Mouse (Mus musculus): ENCODE measurements around the gene Itgb2l. TPM values are rescaled to one million over a fixed set of nuclear protein-coding genes. Genes with fewer than 3 reads are reported as not detected.

Itgb2l gene
- polyA plus RNA-seq, 1 experiment from 2014 or later: 1.4 TPM

- H3K27ac ChIP-seq (ENCODE audit: low read length): no peak overlapping the region
- H3K9ac ChIP-seq (ENCODE audit: low read length): no peak overlapping the region
- ATAC-seq (ENCODE audit: insufficient read depth, low FRiP score): no peak
- H3K4me2 ChIP-seq (ENCODE audit: low read depth, low read length): no peak overlapping the region
- 64% methylated on average over 4 of the region's 4 CpGs for WGBS
- H3K36me3 ChIP-seq (ENCODE audit: control insufficient read depth, insufficient read depth, low read length): no peaks in the 10 kb centered on the region
- no peaks in the 10 kb centered on the region for H3K4me1 ChIP-seq (ENCODE audit: control insufficient read depth, insufficient read depth, low read length)
- no peaks in the 10 kb centered on the region for H3K27me3 ChIP-seq (ENCODE audit: control insufficient read depth, insufficient read depth, low read length)
- no peaks in the 10 kb centered on the region for H3K9me3 ChIP-seq (replicated peaks; ENCODE audit: control insufficient read depth, low read length)
- H3K4me3 ChIP-seq (replicated peaks; ENCODE audit: low read length): no peak overlapping the region
Observed at GRCm38 (mm10) chr16:96439682-96440081, 3.7 kb downstream of the Itgb2l start.

- Histone ChIP-seq H3K36me3 (ENCODE audit: control insufficient read depth, insufficient read depth, low read length) (no peaks in the 10 kb centered on the region), H3K4me3 (replicated peaks; ENCODE audit: low read length) (no peak overlapping the region), H3K4me1 (ENCODE audit: control insufficient read depth, insufficient read depth, low read length) (no peaks in the 10 kb centered on the region), H3K4me2 (ENCODE audit: low read depth, low read length) (no peak overlapping the region), H3K27me3 (ENCODE audit: control insufficient read depth, insufficient read depth, low read length) (no peaks in the 10 kb centered on the region), H3K9me3 (replicated peaks; ENCODE audit: control insufficient read depth, low read length) (no peaks in the 10 kb centered on the region), H3K27ac (ENCODE audit: low read length) (no peak overlapping the region), H3K9ac (ENCODE audit: low read length) (no peak overlapping the region)
- WGBS: 87% methylated on average over 5 of the region's 5 CpGs
- no peak for ATAC-seq (ENCODE audit: insufficient read depth, low FRiP score)
Observed at GRCm38 (mm10) chr16:96438946-96439345, 4.5 kb downstream of the Itgb2l start.

- H3K4me2 ChIP-seq (ENCODE audit: low read depth, low read length): no peak overlapping the region
- no peaks in the 10 kb centered on the region for H3K27me3 ChIP-seq (ENCODE audit: control insufficient read depth, insufficient read depth, low read length)
- H3K9ac ChIP-seq (ENCODE audit: low read length): no peak overlapping the region
- no peaks in the 10 kb centered on the region for H3K4me1 ChIP-seq (ENCODE audit: control insufficient read depth, insufficient read depth, low read length)
- no peak overlapping the region for H3K4me3 ChIP-seq (replicated peaks; ENCODE audit: low read length)
- no peaks in the 10 kb centered on the region for H3K36me3 ChIP-seq (ENCODE audit: control insufficient read depth, insufficient read depth, low read length)
- no peaks in the 10 kb centered on the region for H3K9me3 ChIP-seq (replicated peaks; ENCODE audit: control insufficient read depth, low read length)
- WGBS: 74% methylated on average over 3 of the region's 3 CpGs
- ATAC-seq (ENCODE audit: insufficient read depth, low FRiP score): no peak
- H3K27ac ChIP-seq (ENCODE audit: low read length): no peak overlapping the region
Observed at GRCm38 (mm10) chr16:96434024-96434785, 9.2 kb downstream of the Itgb2l start.

- no peak overlapping the region for H3K9ac ChIP-seq (ENCODE audit: low read length)
- 84% methylated on average over 10 of the region's 10 CpGs for WGBS
- no peak overlapping the region for H3K4me2 ChIP-seq (ENCODE audit: low read depth, low read length)
- no peak overlapping the region for H3K4me3 ChIP-seq (replicated peaks; ENCODE audit: low read length)
- H3K4me1 ChIP-seq (ENCODE audit: control insufficient read depth, insufficient read depth, low read length): no peaks in the 10 kb centered on the region
- H3K27ac ChIP-seq (ENCODE audit: low read length): no peak overlapping the region
- ATAC-seq (ENCODE audit: insufficient read depth, low FRiP score): no peak
- no peaks in the 10 kb centered on the region for H3K27me3 ChIP-seq (ENCODE audit: control insufficient read depth, insufficient read depth, low read length)
- no peaks in the 10 kb centered on the region for H3K9me3 ChIP-seq (replicated peaks; ENCODE audit: control insufficient read depth, low read length)
- H3K36me3 ChIP-seq (ENCODE audit: control insufficient read depth, insufficient read depth, low read length): no peaks in the 10 kb centered on the region
Observed at GRCm38 (mm10) chr16:96433266-96433665, 10.2 kb downstream of the Itgb2l start.

GRCm38 (mm10) chr16:96429046-96429445, 14.4 kb downstream of the Itgb2l start:
- Histone ChIP-seq H3K9ac (ENCODE audit: low read length) (no peak overlapping the region), H3K4me1 (ENCODE audit: control insufficient read depth, insufficient read depth, low read length) (no peaks in the 10 kb centered on the region), H3K4me2 (ENCODE audit: low read depth, low read length) (no peak overlapping the region), H3K27me3 (ENCODE audit: control insufficient read depth, insufficient read depth, low read length) (no peaks in the 10 kb centered on the region), H3K9me3 (replicated peaks; ENCODE audit: control insufficient read depth, low read length) (no peaks in the 10 kb centered on the region), H3K36me3 (ENCODE audit: control insufficient read depth, insufficient read depth, low read length) (no peaks in the 10 kb centered on the region), H3K27ac (ENCODE audit: low read length) (no peak overlapping the region), H3K4me3 (replicated peaks; ENCODE audit: low read length) (no peak overlapping the region)
- 60% methylated on average over 3 of the region's 3 CpGs for WGBS
- ATAC-seq (ENCODE audit: insufficient read depth, low FRiP score): no peak

- WGBS: 76% methylated on average over 7 of the region's 7 CpGs
- Histone ChIP-seq H3K27ac (ENCODE audit: low read length) (no peak overlapping the region), H3K9me3 (replicated peaks; ENCODE audit: control insufficient read depth, low read length) (no peaks in the 10 kb centered on the region), H3K4me2 (ENCODE audit: low read depth, low read length) (no peak overlapping the region), H3K4me1 (ENCODE audit: control insufficient read depth, insufficient read depth, low read length) (no peaks in the 10 kb centered on the region), H3K4me3 (replicated peaks; ENCODE audit: low read length) (no peak overlapping the region), H3K27me3 (ENCODE audit: control insufficient read depth, insufficient read depth, low read length) (no peaks in the 10 kb centered on the region), H3K36me3 (ENCODE audit: control insufficient read depth, insufficient read depth, low read length) (no peaks in the 10 kb centered on the region), H3K9ac (ENCODE audit: low read length) (no peak overlapping the region)
- no peak for ATAC-seq (ENCODE audit: insufficient read depth, low FRiP score)
Observed at GRCm38 (mm10) chr16:96426671-96427070, 16.7 kb downstream of the Itgb2l start.

- Histone ChIP-seq H3K9ac (ENCODE audit: low read length) (no peak overlapping the region), H3K36me3 (ENCODE audit: control insufficient read depth, insufficient read depth, low read length) (no peaks in the 10 kb centered on the region), H3K27me3 (ENCODE audit: control insufficient read depth, insufficient read depth, low read length) (no peaks in the 10 kb centered on the region), H3K4me3 (replicated peaks; ENCODE audit: low read length) (no peak overlapping the region), H3K4me1 (ENCODE audit: control insufficient read depth, insufficient read depth, low read length) (no peaks in the 10 kb centered on the region), H3K27ac (ENCODE audit: low read length) (no peak overlapping the region), H3K9me3 (replicated peaks; ENCODE audit: control insufficient read depth, low read length) (no peaks in the 10 kb centered on the region), H3K4me2 (ENCODE audit: low read depth, low read length) (no peak overlapping the region)
- 84% methylated on average over 2 of the region's 2 CpGs for WGBS
- ATAC-seq (ENCODE audit: insufficient read depth, low FRiP score): no peak
Observed at GRCm38 (mm10) chr16:96425044-96425443, 18.4 kb downstream of the Itgb2l start.

GRCm38 (mm10) chr16:96408064-96408465, 35.4 kb downstream of the Itgb2l start:
- Histone ChIP-seq H3K27me3 (ENCODE audit: control insufficient read depth, insufficient read depth, low read length) (no peaks in the 10 kb centered on the region; the same call in 1 of the 2 replicates), H3K9me3 (replicated peaks; ENCODE audit: control insufficient read depth, low read length) (no peaks in the 10 kb centered on the region), H3K4me3 (replicated peaks; ENCODE audit: low read length) (no peak overlapping the region), H3K9ac (ENCODE audit: low read length) (no peak overlapping the region), H3K4me1 (ENCODE audit: control insufficient read depth, insufficient read depth, low read length) (0 out of 2 replicates have a peak, but pooled peaks cover 3% of the 10 kb centered on the region), H3K36me3 (ENCODE audit: control insufficient read depth, insufficient read depth, low read length) (no peaks in the 10 kb centered on the region), H3K27ac (ENCODE audit: low read length) (no peak overlapping the region), H3K4me2 (ENCODE audit: low read depth, low read length) (no peak overlapping the region)
- WGBS: 18% methylated on average over 4 of the region's 4 CpGs
- ATAC-seq (ENCODE audit: insufficient read depth, low FRiP score): peak; percentile 60; the same call in 1 of the 2 replicates

GRCm38 (mm10) chr16:96406312-96406711, 37.1 kb downstream of the Itgb2l start:
- H3K9ac ChIP-seq (ENCODE audit: low read length): no peak overlapping the region
- H3K27ac ChIP-seq (ENCODE audit: low read length): no peak overlapping the region
- no peak for ATAC-seq (ENCODE audit: insufficient read depth, low FRiP score)
- H3K4me2 ChIP-seq (ENCODE audit: low read depth, low read length): no peak overlapping the region
- 0 out of 2 replicates have a peak, but pooled peaks cover 3% of the 10 kb centered on the region for H3K4me1 ChIP-seq (ENCODE audit: control insufficient read depth, insufficient read depth, low read length)
- no peaks in the 10 kb centered on the region; the same call in 1 of the 2 replicates for H3K27me3 ChIP-seq (ENCODE audit: control insufficient read depth, insufficient read depth, low read length)
- 52% methylated on average over 4 of the region's 4 CpGs for WGBS
- H3K36me3 ChIP-seq (ENCODE audit: control insufficient read depth, insufficient read depth, low read length): no peaks in the 10 kb centered on the region
- no peak overlapping the region for H3K4me3 ChIP-seq (replicated peaks; ENCODE audit: low read length)
- H3K9me3 ChIP-seq (replicated peaks; ENCODE audit: control insufficient read depth, low read length): no peaks in the 10 kb centered on the region
